Mouse (Mus musculus): ENCODE data around the gene Rps15a. TPM values are rescaled to one million over a fixed set of nuclear protein-coding genes. Genes with fewer than 3 reads are reported as not detected.

The Rps15a gene
- total RNA-seq, 2 experiments from 2014 or later, result 372 to 388 TPM

- TF ChIP-seq CTCF (conservative IDR thresholded peaks at IDR 0.05), result no peak
- DNase-seq (ENCODE audit: low spot score in 2 of 2), result no peak
- Histone ChIP-seq H3K4me3 (no peak overlapping the region), H3K27ac (no peak overlapping the region)
These were observed 11.4 kb downstream of the Rps15a start for GRCm38 (mm10) chr7:118104458-118105052.

DNA sequence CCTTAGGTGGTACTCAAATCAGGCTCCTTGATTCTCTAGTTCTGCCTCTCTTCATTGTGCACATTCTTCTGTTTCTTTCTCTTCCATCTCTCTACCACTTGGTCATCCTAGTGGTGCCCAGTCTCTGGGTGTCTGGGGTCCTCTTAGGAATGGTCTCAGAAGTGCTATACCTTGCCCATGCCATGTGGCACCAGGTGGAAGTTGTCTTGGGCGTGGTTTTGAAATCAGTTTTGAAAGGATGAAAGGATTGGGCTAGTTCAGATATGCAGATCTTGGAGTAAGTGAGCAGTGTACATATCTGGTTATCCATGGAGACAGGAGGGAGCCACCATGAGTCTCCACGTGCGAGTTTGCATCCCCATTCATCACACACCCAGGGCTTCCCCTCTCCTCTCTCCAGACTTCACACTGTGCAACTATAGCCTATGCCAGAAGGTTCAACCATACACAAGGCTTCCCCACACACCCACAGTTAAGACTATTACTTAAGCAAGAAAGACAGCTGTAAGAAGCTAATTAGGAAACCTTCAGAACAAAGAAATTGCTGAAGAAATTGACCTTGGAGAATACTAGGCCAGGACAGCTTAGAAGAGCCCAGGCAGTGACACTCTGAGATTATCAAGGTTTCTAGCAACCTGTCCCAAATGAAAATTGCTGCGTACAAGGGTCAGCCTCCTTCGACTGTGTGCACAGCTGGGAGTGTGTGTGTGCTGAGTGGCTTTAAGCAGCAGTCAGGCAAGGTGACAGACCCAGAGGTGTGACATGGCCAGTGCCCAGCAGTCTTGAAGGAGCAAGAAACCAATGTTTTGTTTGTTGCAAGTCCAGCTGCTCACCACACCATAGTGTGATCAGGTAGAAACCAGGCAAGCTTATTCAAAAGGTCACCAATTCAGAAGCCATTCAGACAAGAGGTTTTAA, 12.3 kb downstream of the Rps15a start:
- Histone ChIP-seq H3K4me3 (no peak overlapping the region), H3K27ac (no peak overlapping the region; the same call in 1 of the 2 replicates)
- no peak for DNase-seq (ENCODE audit: low spot score in 2 of 2)
- TF ChIP-seq CTCF (conservative IDR thresholded peaks at IDR 0.05), result no peak

GRCm38 (mm10) chr7:118102678-118103461, 13.1 kb downstream of the Rps15a start:
- H3K4me3 ChIP-seq, result no peak overlapping the region
- no peak for DNase-seq (ENCODE audit: low spot score in 2 of 2)
- TF ChIP-seq CTCF (conservative IDR thresholded peaks at IDR 0.05), result no peak
- peak overlapping the region; percentile 43; the same call in 1 of the 2 replicates for H3K27ac ChIP-seq

DNA sequence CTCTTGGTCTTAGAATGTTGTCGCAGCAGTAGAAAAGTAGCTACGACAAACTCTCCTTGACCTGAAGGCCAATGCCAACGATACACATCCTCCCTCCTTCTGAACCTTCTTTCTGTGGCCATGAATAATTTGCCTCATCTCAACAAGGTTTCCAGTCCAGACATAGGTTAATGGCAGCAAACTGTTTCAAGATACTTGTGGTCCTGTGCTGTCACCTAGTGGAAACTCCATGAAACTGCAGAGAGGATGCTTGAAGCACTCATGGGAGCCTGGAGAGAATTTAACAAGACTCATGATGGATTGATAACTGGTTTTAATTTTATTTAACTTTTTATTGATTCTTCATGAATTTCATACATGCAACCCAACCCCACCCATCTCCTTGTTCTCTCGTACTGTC, 13.8 kb downstream of the Rps15a start:
- peak; percentile 99 for TF ChIP-seq CTCF (conservative IDR thresholded peaks at IDR 0.05)
- H3K27ac ChIP-seq, result no peak overlapping the region
- peak; percentile 48 for DNase-seq (ENCODE audit: low spot score in 2 of 2)
- H3K4me3 ChIP-seq, result no peak overlapping the region

GRCm38 (mm10) chr7:118097615-118098014, 18.4 kb downstream of the Rps15a start:
- DNase-seq (ENCODE audit: low spot score in 2 of 2), result no peak
- Histone ChIP-seq H3K27ac (no peak overlapping the region), H3K4me3 (no peak overlapping the region)
- no peak for TF ChIP-seq CTCF (conservative IDR thresholded peaks at IDR 0.05)

DNA sequence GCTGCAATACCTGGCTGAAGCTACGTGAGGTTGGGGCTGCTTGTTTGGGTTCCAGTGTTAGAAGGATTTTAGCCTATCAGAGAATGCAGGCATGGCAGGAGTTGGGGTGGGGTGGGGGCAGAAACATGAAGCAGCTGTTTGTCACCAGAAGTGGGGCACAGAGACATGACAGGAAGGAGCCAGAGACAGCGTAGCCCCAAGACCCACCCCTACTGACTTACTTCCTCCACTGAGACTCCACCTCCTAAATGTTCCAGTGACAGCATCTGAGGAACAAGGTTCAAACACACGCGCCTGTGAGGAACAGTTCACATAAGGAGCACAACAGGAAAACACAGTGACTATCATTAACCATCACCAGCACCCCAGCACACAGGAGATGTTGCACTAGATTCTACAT, 36.0 kb downstream of the Rps15a start:
- no peak overlapping the region for H3K4me3 ChIP-seq
- no peak for TF ChIP-seq CTCF (conservative IDR thresholded peaks at IDR 0.05)
- no peak for DNase-seq (ENCODE audit: low spot score in 2 of 2)
- no peak overlapping the region for H3K27ac ChIP-seq

DNA sequence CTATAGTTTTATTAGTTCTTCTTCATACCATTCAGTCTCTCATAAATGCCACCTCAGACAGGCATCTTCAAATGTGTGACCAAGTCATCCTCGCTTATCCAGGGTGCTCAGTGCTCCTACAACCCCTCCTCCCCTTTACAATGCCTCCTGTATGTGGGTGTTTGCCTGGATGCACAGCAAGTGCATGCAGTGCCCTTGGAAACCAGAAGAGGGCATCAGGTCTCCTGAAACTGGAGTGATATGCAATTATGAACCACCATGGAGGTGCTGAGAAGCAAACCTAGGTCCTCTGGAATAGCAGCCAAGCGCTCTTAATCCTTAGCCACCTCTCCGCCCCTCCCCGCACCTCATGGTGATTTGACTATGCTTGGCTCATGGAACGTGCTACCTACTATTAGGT, 36.9 kb downstream of the Rps15a start:
- DNase-seq (ENCODE audit: low spot score in 2 of 2), result no peak
- TF ChIP-seq CTCF (conservative IDR thresholded peaks at IDR 0.05), result peak; percentile 52
- H3K4me3 ChIP-seq, result no peak overlapping the region
- no peak overlapping the region for H3K27ac ChIP-seq

GRCm38 (mm10) chr7:118067261-118067660, 48.7 kb downstream of the Rps15a start:
- DNase-seq (ENCODE audit: low spot score in 2 of 2), result no peak
- H3K4me3 ChIP-seq, result no peak overlapping the region
- no peak for TF ChIP-seq CTCF (conservative IDR thresholded peaks at IDR 0.05)
- no peak overlapping the region for H3K27ac ChIP-seq

DNA sequence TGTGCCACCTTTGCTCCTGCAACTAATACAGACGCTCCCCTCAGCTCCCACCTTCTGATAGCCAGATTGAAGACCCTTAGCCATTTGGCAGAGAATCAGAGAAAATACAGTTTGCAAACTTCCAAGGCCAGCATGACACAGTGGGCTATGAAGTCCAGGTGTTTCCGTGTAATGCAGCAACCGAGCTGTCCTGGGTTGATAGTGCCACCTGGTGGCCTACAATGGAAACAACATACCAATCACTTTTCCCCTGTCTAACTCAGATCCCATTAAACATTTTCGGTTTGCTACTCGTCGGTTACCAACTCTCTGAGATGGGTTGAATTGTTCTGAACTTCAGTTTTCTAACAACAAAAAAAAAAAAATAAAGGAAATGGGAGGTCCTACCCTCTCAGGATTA, 59.7 kb downstream of the Rps15a start:
- DNase-seq (ENCODE audit: low spot score in 2 of 2), result no peak
- TF ChIP-seq CTCF (conservative IDR thresholded peaks at IDR 0.05), result peak; percentile 52
- no peak overlapping the region for H3K4me3 ChIP-seq
- H3K27ac ChIP-seq, result no peak overlapping the region

Other genes with a start within 250 kb of the Rps15a start
- gene Arl6ip1, start 13.5 kb upstream of the Rps15a start, total RNA-seq (2021), result 100 to 1,000 TPM; 276 to 307 TPM
- 10 to 100 TPM; 81.6 to 91.1 TPM for gene Smg1, start 127.5 kb upstream of the Rps15a start, total RNA-seq (2021)

Measured in layer of hippocampus, adult 2 months (tissue).